Mouse (Mus musculus) fibroblast of lung, adult 2 months (primary cell): ENCODE data around the gene Cdc20.
A peak's percentile ranks its signal among the peaks of the same experiment; 100 is the strongest.

Experiments used
- DNase-seq: peaks from one replicate; pipeline ENCODE4 v3.0.0-alpha.2; 2011; ENCODE audit warnings: low read depth

Gene Cdc20

GRCm38 (mm10) chr4:118417112-118417797, 19.9 kb downstream of the Cdc20 start:
- DNase-seq = no peak

DNA sequence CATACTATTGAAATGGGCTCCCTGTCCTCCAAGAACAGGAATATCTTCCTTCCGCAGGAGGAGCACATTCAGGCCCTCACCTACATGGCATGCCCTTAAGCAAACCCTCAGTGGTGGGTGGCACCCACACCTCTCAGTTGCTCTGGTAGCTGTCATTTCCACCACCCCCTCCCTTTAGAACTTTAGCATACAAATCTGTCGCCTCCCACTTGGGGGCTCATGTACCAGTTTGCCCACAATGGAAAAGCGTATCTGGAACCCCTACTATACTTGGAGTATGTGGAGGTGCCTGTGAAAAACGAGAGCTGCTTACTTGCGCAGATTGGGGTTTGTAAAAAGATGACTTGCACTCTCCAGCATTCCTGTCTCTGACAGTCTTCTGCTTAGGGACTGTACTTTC, 20.8 kb downstream of the Cdc20 start:
- DNase-seq = no peak

DNA sequence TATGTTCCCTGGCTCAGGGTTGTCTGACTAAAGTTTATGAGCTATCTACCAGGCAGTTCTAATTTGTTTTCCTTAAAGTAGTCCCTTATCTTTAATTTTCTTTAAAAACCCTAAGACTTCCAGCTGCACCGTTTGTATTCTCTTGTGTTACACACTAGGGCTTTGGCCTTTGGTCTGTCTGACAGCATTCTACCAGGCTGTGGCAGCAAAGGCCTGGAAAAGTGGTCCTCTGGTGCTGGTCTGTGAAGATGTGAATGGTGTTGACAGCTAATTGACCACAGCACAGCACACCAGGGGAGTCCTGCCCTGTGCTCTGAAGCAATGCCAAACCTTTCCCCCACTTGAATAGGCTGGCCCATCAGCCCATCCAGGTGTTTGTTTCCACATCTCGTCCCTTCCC, 21.4 kb downstream of the Cdc20 start:
- peak; percentile 9 for DNase-seq

DNA sequence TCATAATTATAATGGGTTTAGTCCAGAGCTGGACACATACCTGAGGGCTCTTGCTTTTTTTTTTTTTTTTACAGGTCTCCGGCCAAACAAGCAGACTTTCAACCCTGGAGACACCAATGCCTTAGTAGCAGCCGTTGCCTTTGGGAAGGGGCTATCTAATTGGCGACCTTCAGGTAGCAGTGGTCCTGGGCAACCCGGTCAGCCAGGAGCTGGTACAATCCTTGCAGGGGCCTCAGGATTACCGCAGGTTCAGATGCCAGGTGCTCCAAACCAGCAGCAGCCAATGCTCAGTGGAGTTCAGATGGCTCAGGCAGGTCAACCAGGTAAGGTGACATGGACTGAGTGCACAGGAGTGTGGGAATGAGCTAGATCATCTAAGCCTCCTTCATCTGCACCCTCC, 23.6 kb downstream of the Cdc20 start:
- DNase-seq = no peak

- no peak for DNase-seq
Observed at GRCm38 (mm10) chr4:118410871-118411270, 26.3 kb downstream of the Cdc20 start.

DNA sequence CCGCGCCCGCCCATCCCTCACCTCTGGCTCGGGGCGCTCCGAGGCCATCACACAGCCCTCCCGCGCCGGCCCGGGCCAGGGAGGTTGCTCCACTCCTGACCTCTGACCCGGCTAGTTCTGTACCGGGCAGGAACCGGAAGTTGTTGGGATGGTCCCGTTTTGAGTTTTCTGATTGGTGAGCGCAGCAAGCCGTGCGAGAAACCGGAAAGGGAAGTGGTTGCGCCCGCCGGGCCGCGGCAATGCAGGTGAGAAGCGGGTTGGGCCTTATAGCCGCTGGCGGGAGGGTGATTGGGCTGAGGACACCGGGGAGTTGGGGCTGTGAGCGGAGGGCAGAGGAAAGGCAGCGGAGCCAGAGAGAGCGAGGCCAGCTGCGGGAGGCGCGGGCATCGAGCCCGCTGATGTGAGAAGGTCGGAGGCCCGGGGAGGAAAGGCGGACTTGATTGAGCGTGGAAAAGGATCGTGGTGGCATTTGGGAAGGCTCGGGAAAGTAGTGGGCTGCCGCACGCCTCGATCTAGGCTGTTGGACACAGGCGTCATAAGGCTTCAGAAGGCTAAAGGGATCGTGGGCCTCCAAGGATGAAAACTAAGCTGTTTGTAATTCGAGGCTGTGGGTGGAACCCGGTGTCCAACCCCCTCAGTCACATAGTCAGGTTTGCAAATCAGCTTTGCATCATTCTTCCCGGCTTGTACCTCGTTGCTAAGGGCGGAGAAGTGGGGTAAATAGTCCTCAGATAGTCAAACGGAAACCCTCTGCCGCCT, 27.8 kb downstream of the Cdc20 start, which contains the start of the genes Szt2 and Med8:
Szt2 (minus strand) TSS at position 132 of the 759 bp plus-strand sequence.
Med8 (plus strand) TSS at position 196 of the 759 bp plus-strand sequence.
- peak; percentile 74 for DNase-seq

DNA sequence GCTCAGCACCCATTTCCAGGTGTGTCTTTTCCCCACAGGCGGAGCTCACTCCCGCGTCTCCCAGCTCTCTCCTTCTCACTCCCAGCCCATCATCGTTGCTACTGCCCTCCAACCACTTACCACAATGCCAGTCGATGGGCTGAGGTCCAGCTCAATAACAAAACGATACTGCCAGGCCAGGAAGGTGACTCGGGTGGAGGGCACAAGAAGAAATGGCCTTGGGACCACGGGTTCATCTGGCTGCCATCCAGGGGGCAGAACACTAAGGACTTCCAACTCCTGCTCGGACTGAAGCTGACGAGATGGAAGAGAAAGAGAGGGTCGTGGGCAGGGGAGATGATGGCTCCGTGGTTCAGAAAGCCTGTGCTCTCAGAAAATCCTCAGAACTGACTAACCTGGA, 34.5 kb downstream of the Cdc20 start:
- no peak for DNase-seq

DNA sequence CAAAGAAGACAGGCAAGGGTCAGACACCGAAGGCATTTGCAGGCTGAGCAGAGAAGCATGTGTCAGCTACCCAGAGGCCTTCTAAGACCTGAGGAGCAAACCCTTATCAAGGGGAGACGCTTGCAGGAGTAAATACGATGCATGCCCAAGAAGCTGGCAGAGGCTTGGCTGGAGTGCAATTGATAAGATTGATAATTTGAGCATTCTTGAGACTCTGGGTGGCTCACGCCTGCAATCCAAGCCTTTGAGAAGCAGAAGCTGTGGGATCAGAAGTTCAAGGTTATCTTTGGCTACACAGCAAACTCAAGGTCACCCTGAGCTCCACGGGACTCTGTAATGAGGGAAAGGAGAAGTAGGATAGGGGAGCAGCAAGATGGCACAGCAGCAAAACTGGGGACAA, 35.2 kb downstream of the Cdc20 start:
- no peak for DNase-seq

- no peak for DNase-seq
Observed at GRCm38 (mm10) chr4:118401421-118401820, 35.7 kb downstream of the Cdc20 start.

DNA sequence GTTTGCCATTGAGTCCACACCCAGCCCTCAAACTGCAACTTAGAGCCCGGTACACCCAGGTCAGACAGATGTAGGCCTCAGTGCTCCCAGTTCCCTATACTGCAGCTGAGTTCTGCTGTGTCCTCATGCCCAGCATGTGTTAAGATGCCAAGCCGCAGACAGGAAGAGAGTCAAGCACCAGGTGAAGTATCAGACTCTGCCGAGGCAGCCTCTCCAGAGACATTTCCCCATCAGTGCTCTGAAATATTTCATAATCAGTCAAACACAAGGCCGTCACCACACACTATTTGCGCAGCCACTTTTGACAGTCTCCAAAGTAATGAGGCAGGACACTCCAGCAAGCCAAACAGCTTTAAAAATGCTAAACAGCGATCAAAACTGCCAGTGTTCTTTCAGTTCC, 38.8 kb downstream of the Cdc20 start:
- DNase-seq = no peak

- no peak for DNase-seq
Observed at GRCm38 (mm10) chr4:118396433-118396832, 40.7 kb downstream of the Cdc20 start.

DNA sequence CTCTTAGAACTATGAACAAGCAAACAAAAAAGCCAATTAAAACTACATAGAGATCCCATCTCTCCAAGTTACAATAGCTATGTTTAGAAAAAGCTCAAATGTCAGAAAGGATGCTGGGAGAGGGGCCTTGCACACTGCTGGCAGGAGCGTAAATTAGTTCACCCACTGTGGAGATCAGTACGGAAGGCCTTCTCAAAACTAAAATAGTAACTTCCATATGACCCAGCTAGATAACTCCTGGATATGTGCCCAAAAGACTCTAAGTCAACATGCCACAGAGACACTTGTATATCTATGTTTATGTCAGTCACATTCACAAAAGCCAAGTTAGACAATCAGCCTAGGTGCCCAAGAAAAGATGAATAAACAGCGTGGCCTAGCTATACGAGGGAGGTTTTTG, 41.9 kb downstream of the Cdc20 start:
- DNase-seq = no peak

DNA sequence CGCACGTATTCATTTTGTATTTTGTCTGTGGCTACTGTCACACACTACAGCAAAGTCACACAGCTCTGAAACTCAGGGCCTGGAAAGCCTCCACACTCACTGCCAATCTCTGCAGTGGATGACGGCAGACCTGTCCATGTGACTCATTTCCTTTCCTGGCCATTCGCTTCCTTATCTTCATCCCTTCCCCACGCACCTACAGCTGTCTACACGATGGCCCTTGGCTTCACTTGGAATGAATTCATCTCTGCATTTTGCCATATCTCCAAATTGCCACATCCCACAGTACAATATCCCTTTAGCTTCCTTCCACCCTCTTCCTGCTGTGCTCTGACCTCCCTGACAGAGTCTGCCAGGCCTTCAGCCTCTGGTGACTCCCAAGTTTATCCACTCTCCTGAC, 42.6 kb downstream of the Cdc20 start:
- DNase-seq = no peak

DNA sequence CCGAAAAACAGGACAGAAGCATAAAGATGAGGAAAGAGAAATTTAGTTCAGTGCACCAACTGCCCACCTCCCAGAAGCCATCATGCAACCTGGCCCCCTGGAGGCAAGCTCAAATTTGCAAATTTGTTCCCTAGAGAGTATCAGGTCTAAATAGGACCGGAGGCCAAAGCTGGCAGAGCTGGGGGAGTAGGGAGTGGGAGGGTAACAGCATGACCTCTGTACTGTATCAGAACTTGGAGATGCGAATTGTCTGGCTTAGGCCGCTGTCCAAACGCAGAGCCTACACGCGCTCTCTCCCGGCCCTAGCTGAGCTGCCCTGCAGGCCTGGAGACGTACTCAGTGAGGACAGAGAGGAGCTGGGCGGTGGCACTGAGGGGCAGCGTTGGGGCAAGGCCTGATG, 47.0 kb downstream of the Cdc20 start:
- no peak for DNase-seq

- no peak for DNase-seq
Observed at GRCm38 (mm10) chr4:118387316-118387715, 49.8 kb downstream of the Cdc20 start.

GRCm38 (mm10) chr4:118383271-118383670, 53.9 kb downstream of the Cdc20 start:
- DNase-seq = no peak
